Mouse (Mus musculus) neural tube, embryonic 14.5 days (tissue): ENCODE data around the gene Oprd1. TPM values are rescaled to one million over a fixed set of nuclear protein-coding genes. Genes with fewer than 3 reads are reported as not detected.

ENCODE experiments used
- ATAC-seq: fragments of 200-750 bp; cut with Nextera tagmentation; 2 replicates; pipeline ENCODE4 v1.8.0; 2017; ENCODE audit warnings: low read depth, mild to moderate bottlenecking, moderate TSS enrichment, moderate library complexity
- H3K27ac ChIP-seq: fragments of 300-500 bp; sonication (generic); 2 replicates; pipeline ENCODE4 v1.5.1; 2014; ENCODE audit warnings: low read depth, mild to moderate bottlenecking, control low read depth, low read length, moderate library complexity, mixed read lengths
- H3K27me3 ChIP-seq: fragments of 300-500 bp; sonication (generic); 2 replicates; pipeline ENCODE4 v1.6.1; 2014; ENCODE audit warnings: low read length; ENCODE audit not compliant: control insufficient read depth, insufficient read depth
- H3K36me3 ChIP-seq: fragments of 300-500 bp; sonication (generic); 2 replicates; pipeline ENCODE4 v1.6.1; 2014; ENCODE audit warnings: low read length, mixed read lengths; ENCODE audit not compliant: control insufficient read depth, insufficient read depth
- H3K4me1 ChIP-seq: fragments of 300-500 bp; sonication (generic); 2 replicates; pipeline ENCODE4 v1.6.1; 2014; ENCODE audit warnings: low read length; ENCODE audit not compliant: control insufficient read depth, insufficient read depth
- H3K4me2 ChIP-seq: fragments of 300-500 bp; sonication (generic); 2 replicates; pipeline ENCODE4 v1.6.1; 2014; ENCODE audit warnings: mild to moderate bottlenecking, low read depth, low read length, control low read depth
- H3K4me3 ChIP-seq: fragments of 300-500 bp; sonication (generic); 2 replicates; pipeline ENCODE4 v1.5.1; 2014; ENCODE audit warnings: low read depth, low read length, control low read depth, mixed read lengths
- H3K9ac ChIP-seq: fragments of 300-500 bp; sonication (generic); replicated peaks from 2 replicates; pipeline ENCODE4 v1.6.1; 2014; ENCODE audit warnings: low read depth, mild to moderate bottlenecking, control low read depth, low read length, mixed read lengths
- H3K9me3 ChIP-seq: fragments of 300-500 bp; sonication (generic); 2 replicates; pipeline ENCODE4 v1.6.1; 2016; ENCODE audit warnings: low read length; ENCODE audit not compliant: control insufficient read depth
- WGBS: fragments of 180-500 bp; shearing (Covaris S2); extraction: QIAGEN DNeasy Blood & Tissue Kit; methylation state at CpG from one replicate; pipeline ENCODE4 v1.1.7; 2014; 5-methylcytosine and 5-hydroxymethylcytosine counted together
- polyA plus RNA-seq: library from polyadenylated mRNA; unstranded; fragments of >200 nt; fragmentation: Nextera tagmentation; extraction: Ambion mirVana; gene quantifications from 2 replicates; pipeline ENCODE4 v1.2.1, GENCODE M21; 2014

Oprd1 gene
- polyA plus RNA-seq, 1 experiment from 2014 or later = 0.63 TPM

- Histone ChIP-seq H3K9ac (no peak overlapping the region), H3K36me3 (no peaks in the 10 kb centered on the region), H3K4me1 (0 out of 2 replicates have a peak, but pooled peaks cover 9% of the 10 kb centered on the region), H3K4me2 (no peak overlapping the region), H3K4me3 (no peak overlapping the region), H3K27ac (no peak overlapping the region), H3K27me3 (no peaks in the 10 kb centered on the region), H3K9me3 (no peaks in the 10 kb centered on the region)
- 83% methylated on average over 5 of the region's 5 CpGs for WGBS
- ATAC-seq = no peak
Observed at GRCm38 (mm10) chr4:132169761-132170160, 25.5 kb upstream of the Oprd1 start.

DNA sequence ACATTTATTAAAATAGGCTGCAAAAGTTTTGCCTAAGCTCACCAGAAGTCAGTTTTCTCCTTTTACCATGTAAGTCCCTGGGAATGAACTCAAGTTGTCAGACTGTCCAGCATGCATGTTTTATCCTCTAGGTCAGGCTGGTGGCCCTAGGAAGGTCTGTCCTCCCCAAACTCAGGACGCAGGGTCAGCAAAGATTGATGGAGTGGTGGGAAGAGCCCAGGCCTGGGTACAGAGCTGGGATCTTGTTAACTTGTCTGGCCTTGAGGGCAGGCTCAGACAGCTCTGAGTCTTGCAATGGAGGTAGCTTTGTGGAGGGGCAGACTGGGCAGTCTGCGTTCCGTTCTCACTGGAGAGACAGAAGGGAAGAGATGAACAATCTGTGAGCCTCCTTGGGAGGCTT lies 25.0 kb upstream of the Oprd1 start:
- H3K4me1 ChIP-seq = 0 out of 2 replicates have a peak, but pooled peaks cover 9% of the 10 kb centered on the region
- no peak for ATAC-seq
- no peak overlapping the region for H3K4me2 ChIP-seq
- no peak overlapping the region for H3K27ac ChIP-seq
- no peak overlapping the region for H3K9ac ChIP-seq
- no peaks in the 10 kb centered on the region for H3K36me3 ChIP-seq
- no peaks in the 10 kb centered on the region for H3K27me3 ChIP-seq
- H3K9me3 ChIP-seq = no peaks in the 10 kb centered on the region
- WGBS = 89% methylated on average over 3 of the region's 3 CpGs
- no peak overlapping the region for H3K4me3 ChIP-seq

- WGBS = 63% methylated on average over 3 of the region's 3 CpGs
- 0 out of 2 replicates have a peak, but pooled peaks cover 9% of the 10 kb centered on the region for H3K4me1 ChIP-seq
Observed at GRCm38 (mm10) chr4:132167436-132167835, 23.1 kb upstream of the Oprd1 start.

GRCm38 (mm10) chr4:132166350-132167290 lies 22.3 kb upstream of the Oprd1 start:
- H3K9me3 ChIP-seq = no peaks in the 10 kb centered on the region
- H3K27ac ChIP-seq = no peak overlapping the region
- H3K4me3 ChIP-seq = no peak overlapping the region
- H3K9ac ChIP-seq = no peak overlapping the region
- 39% methylated on average over 16 of the region's 16 CpGs for WGBS
- H3K4me1 ChIP-seq = 0 out of 2 replicates have a peak, but pooled peaks cover 9% of the 10 kb centered on the region
- H3K4me2 ChIP-seq = no peak overlapping the region
- H3K36me3 ChIP-seq = no peaks in the 10 kb centered on the region
- ATAC-seq = no peak
- H3K27me3 ChIP-seq = no peaks in the 10 kb centered on the region

More at GRCm38 (mm10) chr4:132167436-132167835, 23.1 kb upstream of the Oprd1 start:
- H3K27me3 ChIP-seq = no peaks in the 10 kb centered on the region
- H3K4me3 ChIP-seq = no peak overlapping the region
- no peak overlapping the region for H3K4me2 ChIP-seq
- H3K9ac ChIP-seq = no peak overlapping the region
- no peaks in the 10 kb centered on the region for H3K9me3 ChIP-seq
- no peak overlapping the region for H3K27ac ChIP-seq
- no peaks in the 10 kb centered on the region for H3K36me3 ChIP-seq
- ATAC-seq = no peak

DNA sequence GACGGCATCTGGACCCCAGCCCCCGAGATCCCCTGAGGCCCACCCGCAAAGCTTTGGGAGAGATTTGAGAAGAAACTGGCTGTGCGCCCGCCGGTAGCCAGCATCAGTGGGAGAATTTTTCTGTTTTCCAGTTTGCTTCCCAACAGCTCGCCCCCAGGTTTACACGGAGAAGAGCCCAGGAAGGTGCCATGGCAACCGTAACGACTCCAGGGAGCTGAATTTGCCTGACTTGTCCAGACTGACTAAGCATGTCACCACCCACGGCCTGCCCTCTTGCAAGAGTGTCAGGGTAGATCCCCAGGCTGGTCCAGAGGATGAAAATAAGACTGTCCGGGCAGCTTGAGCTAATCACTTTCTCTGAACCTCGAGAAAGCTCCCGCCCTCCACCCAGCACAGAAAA lies 21.4 kb upstream of the Oprd1 start:
- H3K4me1 ChIP-seq = 0 out of 2 replicates have a peak, but pooled peaks cover 9% of the 10 kb centered on the region
- no peak for ATAC-seq
- no peaks in the 10 kb centered on the region for H3K9me3 ChIP-seq
- no peak overlapping the region for H3K4me3 ChIP-seq
- no peak overlapping the region for H3K27ac ChIP-seq
- H3K27me3 ChIP-seq = no peaks in the 10 kb centered on the region
- H3K4me2 ChIP-seq = no peak overlapping the region
- no peaks in the 10 kb centered on the region for H3K36me3 ChIP-seq
- 41% methylated on average over 14 of the region's 14 CpGs for WGBS
- H3K9ac ChIP-seq = no peak overlapping the region

- H3K4me2 ChIP-seq = no peak overlapping the region
- H3K4me1 ChIP-seq = peaks cover 6% of the 10 kb centered on the region; the same call in 1 of the 2 replicates
- H3K27ac ChIP-seq = no peak overlapping the region
- no peak overlapping the region for H3K4me3 ChIP-seq
- no peaks in the 10 kb centered on the region for H3K9me3 ChIP-seq
- no peak for ATAC-seq
- H3K36me3 ChIP-seq = no peaks in the 10 kb centered on the region
- H3K9ac ChIP-seq = no peak overlapping the region
- no peaks in the 10 kb centered on the region for H3K27me3 ChIP-seq
- 66% methylated on average over 12 of the region's 12 CpGs for WGBS
Observed at GRCm38 (mm10) chr4:132156941-132157622, 12.8 kb upstream of the Oprd1 start.

GRCm38 (mm10) chr4:132154877-132155670 lies 10.8 kb upstream of the Oprd1 start:
- no peak; the same call in 1 of the 2 replicates for ATAC-seq
- Histone ChIP-seq H3K36me3 (no peaks in the 10 kb centered on the region), H3K9me3 (no peaks in the 10 kb centered on the region), H3K4me2 (no peak overlapping the region), H3K27ac (no peak overlapping the region; the same call in 1 of the 2 replicates), H3K4me1 (peaks cover 6% of the 10 kb centered on the region; the same call in 1 of the 2 replicates), H3K27me3 (no peaks in the 10 kb centered on the region), H3K4me3 (no peak overlapping the region), H3K9ac (no peak overlapping the region)
- 2% methylated on average over 6 of the region's 6 CpGs for WGBS

GRCm38 (mm10) chr4:132151673-132152072 lies 7.4 kb upstream of the Oprd1 start:
- no peak overlapping the region for H3K4me2 ChIP-seq

More at GRCm38 (mm10) chr4:132151673-132152072, 7.4 kb upstream of the Oprd1 start:
- Histone ChIP-seq H3K4me3 (no peak overlapping the region), H3K27me3 (no peaks in the 10 kb centered on the region), H3K27ac (no peak overlapping the region), H3K4me1 (peaks cover 6% of the 10 kb centered on the region; the same call in 1 of the 2 replicates), H3K9ac (no peak overlapping the region), H3K9me3 (no peaks in the 10 kb centered on the region), H3K36me3 (no peaks in the 10 kb centered on the region)
- ATAC-seq = no peak
- WGBS = 59% methylated on average over 1 of the region's 1 CpGs
